Mouse (Mus musculus) testis, postnatal 10 days (tissue): Measurements from ENCODE around the gene Hist1h3e.

Experiments used
- DNase-seq: peaks from one replicate; pipeline ENCODE4 v3.0.0; 2021; ENCODE audit warnings: low spot score

The Hist1h3e gene

DNA sequence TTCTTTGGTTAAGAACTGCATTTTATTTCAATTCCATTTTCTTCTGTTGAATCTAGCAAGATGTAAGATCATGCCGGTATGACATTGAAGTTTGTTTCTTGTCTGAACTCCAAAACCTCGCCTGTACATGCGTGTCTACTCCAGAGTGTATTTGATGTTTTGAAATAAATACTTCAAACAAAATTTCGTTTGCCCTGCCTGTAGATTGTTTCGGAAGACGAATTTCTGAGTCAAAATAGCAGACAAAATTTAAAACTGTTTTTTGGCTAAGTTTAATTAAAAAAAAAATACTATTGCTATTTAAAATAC is 43.9 kb downstream of the Hist1h3e start:
- no peak for DNase-seq

DNA sequence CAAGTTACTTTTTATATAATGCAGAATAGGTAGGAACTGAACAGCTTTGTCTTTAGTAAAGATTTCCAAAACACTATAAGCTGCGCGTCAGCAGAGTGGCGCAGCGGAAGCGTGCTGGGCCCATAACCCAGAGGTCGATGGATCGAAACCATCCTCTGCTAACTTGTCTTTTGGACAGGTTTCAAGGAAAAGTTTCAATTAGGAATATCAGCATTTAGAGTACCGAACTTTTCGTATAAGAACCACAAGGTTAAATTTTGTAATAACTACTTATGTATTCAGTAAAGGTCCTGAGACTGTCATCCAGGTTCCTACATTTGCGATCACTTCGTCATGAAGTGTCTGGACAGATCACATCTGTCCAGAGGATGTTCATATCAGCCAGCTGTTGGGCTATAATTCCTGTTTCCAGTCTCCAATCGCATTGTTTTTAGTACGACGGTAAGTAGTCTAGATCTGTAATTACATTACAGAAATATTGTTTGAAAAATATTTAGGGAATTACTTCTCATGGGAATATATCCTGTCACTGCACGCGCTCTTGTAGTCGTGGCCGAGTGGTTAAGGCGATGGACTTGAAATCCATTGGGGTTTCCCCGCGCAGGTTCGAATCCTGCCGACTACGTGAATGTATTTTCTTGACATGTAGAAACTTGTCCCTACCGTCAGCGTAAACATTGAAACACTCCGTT is 44.4 kb downstream of the Hist1h3e start:
- peak; percentile 82 for DNase-seq

DNA sequence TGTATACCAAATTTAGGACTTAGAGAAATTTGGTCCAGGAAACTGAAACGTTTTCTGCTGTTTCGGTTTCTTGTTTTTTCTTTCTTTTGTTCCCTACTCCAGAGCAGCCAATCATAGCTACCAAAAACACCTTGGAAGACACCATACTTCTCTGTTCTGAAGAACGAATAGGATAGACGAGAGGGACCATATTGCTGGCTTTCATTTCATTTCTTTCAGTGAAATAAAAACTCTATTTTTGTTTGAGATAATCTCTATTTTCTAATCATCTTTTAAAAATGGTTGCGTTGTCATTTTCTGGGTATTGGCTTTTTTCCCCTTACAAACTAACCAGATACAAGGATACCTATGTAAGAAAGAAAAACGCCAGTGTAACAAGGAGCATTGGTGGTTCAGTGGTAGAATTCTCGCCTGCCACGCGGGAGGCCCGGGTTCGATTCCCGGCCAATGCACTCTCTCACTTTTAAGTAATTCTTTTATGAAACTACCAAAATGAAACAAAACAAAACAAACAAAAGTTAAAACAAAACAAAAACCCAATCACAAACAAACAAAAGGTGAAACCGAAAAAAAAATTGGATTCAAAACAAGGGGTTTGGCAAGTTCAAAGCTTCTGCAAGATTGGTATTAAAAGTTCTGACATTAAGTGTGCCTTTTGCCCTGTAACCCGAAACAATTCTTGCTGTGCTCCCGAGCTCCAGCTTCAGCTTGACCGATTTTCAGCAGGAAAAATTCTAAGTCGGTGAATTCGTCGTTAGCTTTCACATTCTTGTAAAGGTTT is 45.2 kb downstream of the Hist1h3e start:
- peak; percentile 83 for DNase-seq

DNA sequence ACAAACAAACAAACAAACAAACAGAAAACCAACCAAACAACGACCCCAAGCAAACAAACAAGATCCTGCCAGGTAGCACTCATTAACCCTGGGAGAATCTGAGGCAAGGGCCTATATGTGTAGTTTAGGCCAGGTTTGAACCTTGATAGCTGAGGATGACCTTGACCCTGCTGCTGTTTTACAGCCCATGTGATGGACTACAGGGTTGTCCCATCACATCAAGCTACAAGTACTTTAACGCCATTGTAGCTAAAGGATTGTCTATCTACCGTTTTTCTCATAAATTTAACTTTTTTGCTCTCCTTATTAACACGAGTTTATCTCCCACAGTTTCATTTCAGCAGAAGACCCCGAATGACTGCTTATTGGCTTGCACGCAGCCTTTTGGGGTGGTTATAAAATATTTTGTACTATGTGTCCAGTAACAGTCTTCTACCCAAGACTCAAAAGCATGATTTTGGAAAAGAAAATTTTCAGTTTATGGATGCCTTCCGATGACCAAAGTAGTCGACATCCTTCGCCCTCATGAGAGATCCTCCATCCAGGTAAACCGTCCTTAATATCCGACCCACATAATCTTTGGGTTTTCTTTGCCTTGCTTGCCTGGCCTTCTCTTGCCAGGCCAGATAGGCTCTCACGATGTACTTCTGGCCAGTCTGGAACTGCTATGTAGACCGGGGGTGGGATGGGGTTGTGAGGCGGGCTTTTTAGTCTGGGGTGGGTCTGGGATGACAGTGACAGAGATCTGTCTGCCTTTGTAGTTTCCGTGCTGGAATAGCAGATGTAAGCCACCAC is 46.1 kb downstream of the Hist1h3e start:
- DNase-seq, result no peak

DNA sequence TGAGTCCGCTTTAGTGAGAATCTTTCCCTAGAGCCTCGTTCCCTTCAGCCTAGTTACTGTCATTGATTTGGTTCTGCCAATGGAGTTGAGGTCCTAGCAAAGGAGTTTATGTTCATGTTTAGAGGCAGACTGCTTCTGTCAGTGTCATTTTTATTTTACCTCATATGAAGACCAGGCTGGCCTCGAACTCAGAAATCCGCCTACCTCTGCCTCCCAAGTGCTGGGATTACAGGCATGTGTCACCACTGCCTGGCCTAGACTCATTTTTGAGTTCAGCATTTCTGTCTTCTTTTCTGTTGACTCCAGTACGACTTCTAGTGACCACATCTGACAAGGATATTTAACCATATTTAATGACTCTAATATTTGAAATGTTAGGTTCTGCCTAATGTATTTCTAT is 46.9 kb downstream of the Hist1h3e start:
- DNase-seq, result no peak

DNA sequence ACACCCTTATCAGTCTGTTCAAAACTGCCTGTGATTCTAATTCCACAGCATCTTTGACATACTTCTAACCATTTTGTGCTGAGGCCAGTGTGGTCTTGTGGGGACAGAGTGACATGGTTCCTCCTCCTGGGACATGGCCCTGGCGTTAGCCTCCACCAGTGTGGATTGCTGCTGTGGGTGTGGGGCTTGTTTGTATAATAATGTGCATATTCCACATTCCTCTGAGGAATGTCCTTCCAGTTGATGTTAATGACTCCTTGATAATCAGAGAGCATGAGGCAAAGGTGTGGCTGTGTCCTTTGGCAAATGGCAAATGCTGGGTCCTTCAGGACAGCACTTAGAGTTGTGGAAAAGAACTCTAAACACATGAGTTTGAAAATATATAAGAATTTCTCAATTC is 48.7 kb downstream of the Hist1h3e start:
- no peak for DNase-seq
